Comparison of ENCODE assay signal across 7 mouse cellular contexts in the genomic region with DNA sequence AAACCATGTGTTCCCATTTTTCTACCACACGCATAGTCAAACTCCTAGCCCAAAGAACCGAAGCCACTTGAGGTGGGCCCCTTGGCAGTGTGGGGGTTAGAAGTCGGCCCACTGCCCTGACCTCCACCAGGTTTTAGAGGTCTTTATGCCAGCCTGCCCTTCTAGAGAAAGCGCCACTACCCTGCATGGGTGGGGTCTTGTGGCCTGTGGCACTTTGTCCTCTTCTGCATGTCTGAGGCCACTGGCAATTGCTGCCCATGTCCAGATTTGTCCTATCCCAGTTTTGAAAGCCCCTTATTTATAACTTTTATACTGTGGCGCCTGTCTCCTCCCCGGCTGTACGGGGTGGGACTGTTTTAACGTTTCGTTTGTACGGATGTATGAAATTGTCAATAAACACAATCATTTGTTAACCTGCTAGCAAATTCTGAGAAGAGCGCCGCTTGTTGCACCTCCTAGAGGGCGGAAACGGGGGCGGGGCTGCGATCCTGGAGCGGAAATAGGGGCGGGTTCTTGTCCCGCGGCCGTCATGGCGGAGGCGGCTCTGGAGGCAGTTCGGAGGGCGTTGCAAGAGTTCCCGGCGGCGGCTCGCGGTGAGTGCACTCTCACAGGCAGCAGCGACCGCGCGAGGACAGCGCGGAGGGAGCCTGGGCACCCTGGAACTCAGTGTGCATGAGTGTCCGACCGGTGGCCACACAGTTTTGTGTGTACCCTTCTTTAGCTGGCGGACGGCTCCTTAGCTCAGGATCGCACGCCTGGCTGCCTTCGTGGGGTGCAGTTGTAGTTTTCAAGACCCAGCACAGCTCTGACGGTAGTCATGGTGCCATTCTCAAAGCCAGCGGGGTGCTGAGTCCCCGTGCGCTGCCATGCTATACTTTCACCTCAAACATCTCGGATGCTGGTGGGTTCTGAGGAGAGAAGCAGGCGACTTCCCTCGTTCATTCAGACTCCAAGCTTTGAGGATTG. TPM values are rescaled to one million over a fixed set of nuclear protein-coding genes. Genes with fewer than 3 reads are reported as not detected.
A peak's percentile ranks its signal among the peaks of the same experiment; 100 is the strongest.
DNase-seq lines count a peak whose midpoint lies in the region; ATAC-seq lines count a peak whose summit lies in the region.

A gene (plus strand): TSS at position 500 of the 966 bp plus-strand sequence.
A gene (plus strand): TSS at position 510 of the 966 bp plus-strand sequence.

- peak within 1 kb of the TSS; percentile 75 for H3K9ac ChIP-seq in embryonic facial prominence, embryonic 12.5 days
- H3K9ac ChIP-seq in limb, embryonic 13.5 days: peak within 1 kb of the TSS; percentile 84
- peak within 1 kb of the TSS; percentile 81 for H3K9ac ChIP-seq in midbrain, embryonic 16.5 days (ENCODE audit: low read depth, low read length)

- H3K4me1 ChIP-seq in embryonic facial prominence, embryonic 12.5 days: peaks cover 11% of the 10 kb centered on the region
- H3K4me1 ChIP-seq in limb, embryonic 13.5 days: peaks cover 13% of the 10 kb centered on the region
- peaks cover 14% of the 10 kb centered on the region for H3K4me1 ChIP-seq in midbrain, embryonic 16.5 days (ENCODE audit: control insufficient read depth, insufficient read depth, low read length)

- peak; percentile 95 for DNase-seq in adrenal gland, postnatal 25 days
- peak; percentile 94 to 97 for DNase-seq in heart, adult 18-20 months
- DNase-seq in kidney, adult 8-10 months: peak; percentile 85 to 93
- peak; percentile 89 to 96 for DNase-seq in spleen, postnatal 10 days (ENCODE audit: low spot score in 2 of 2)

- no peaks in the 10 kb centered on the region for H3K27me3 ChIP-seq in embryonic facial prominence, embryonic 12.5 days
- H3K27me3 ChIP-seq in limb, embryonic 13.5 days: no peaks in the 10 kb centered on the region
- H3K27me3 ChIP-seq in midbrain, embryonic 16.5 days (ENCODE audit: control insufficient read depth, insufficient read depth, low read depth, low read length): no peaks in the 10 kb centered on the region

- 6% methylated on average over 50 of the region's 50 CpGs for WGBS in embryonic facial prominence, embryonic 12.5 days
- WGBS in limb, embryonic 13.5 days: 5% methylated on average over 50 of the region's 50 CpGs
- WGBS in midbrain, embryonic 16.5 days: 5% methylated on average over 50 of the region's 50 CpGs

- peak within 1 kb of the TSS; percentile 75 for H3K4me3 ChIP-seq in embryonic facial prominence, embryonic 12.5 days
- peak within 1 kb of the TSS; percentile 65 for H3K4me3 ChIP-seq in limb, embryonic 13.5 days
- H3K4me3 ChIP-seq in midbrain, embryonic 16.5 days (ENCODE audit: low read depth, low read length): peak within 1 kb of the TSS; percentile 69

- H3K9me3 ChIP-seq in embryonic facial prominence, embryonic 12.5 days: no peaks in the 10 kb centered on the region
- no peaks in the 10 kb centered on the region for H3K9me3 ChIP-seq in limb, embryonic 13.5 days
- H3K9me3 ChIP-seq in midbrain, embryonic 16.5 days (replicated peaks; ENCODE audit: control insufficient read depth, low read length, poor library complexity, severe bottlenecking): no peaks in the 10 kb centered on the region

- ATAC-seq in embryonic facial prominence, embryonic 12.5 days (ENCODE audit: insufficient number of reproducible peaks, insufficient read depth, low FRiP score, low TSS enrichment): peak; percentile 74
- ATAC-seq in limb, embryonic 13.5 days (ENCODE audit: low FRiP score, low read depth): peak; percentile 92
- peak; percentile 92 for ATAC-seq in midbrain, embryonic 16.5 days

- peaks cover 53% of the 10 kb centered on the region for H3K36me3 ChIP-seq in embryonic facial prominence, embryonic 12.5 days
- H3K36me3 ChIP-seq in limb, embryonic 13.5 days: peaks cover 59% of the 10 kb centered on the region
- peaks cover 14% of the 10 kb centered on the region for H3K36me3 ChIP-seq in midbrain, embryonic 16.5 days (ENCODE audit: control insufficient read depth, insufficient read depth, low read length)

- peak within 1 kb of the TSS; percentile 91 for H3K27ac ChIP-seq in embryonic facial prominence, embryonic 12.5 days
- H3K27ac ChIP-seq in limb, embryonic 13.5 days: peak within 1 kb of the TSS; percentile 91
- H3K27ac ChIP-seq in midbrain, embryonic 16.5 days (ENCODE audit: low read length): peak within 1 kb of the TSS; percentile 90

- H3K4me2 ChIP-seq in embryonic facial prominence, embryonic 12.5 days (replicated peaks): peak within 1 kb of the TSS; percentile 70
- H3K4me2 ChIP-seq in limb, embryonic 13.5 days (replicated peaks): peak within 1 kb of the TSS; percentile 80
- H3K4me2 ChIP-seq in midbrain, embryonic 16.5 days (ENCODE audit: low read length): peak within 1 kb of the TSS; percentile 59

RNA-seq across cellular contexts. Expression of the first gene that starts in this region (rescaled TPM):
- total RNA-seq in adrenal gland, postnatal 25 days (2021): 11.3 and 13.0 TPM in 2 replicates
- 19.0 and 24.1 TPM in 2 replicates for polyA plus RNA-seq in embryonic facial prominence, embryonic 12.5 days (2016; fragmentation: Nextera tagmentation; extraction: Ambion mirVana)
- total RNA-seq in heart, adult 18-20 months (2021): 1 to 10 TPM; 6.1 to 7.9 TPM
- polyA plus RNA-seq in limb, embryonic 13.5 days (2015; fragmentation: Nextera tagmentation; extraction: Ambion mirVana): 23.1 and 24.2 TPM in 2 replicates
- polyA plus RNA-seq in midbrain, embryonic 16.5 days (2015; fragmentation: Nextera tagmentation; extraction: Ambion mirVana): 16.7 and 19.7 TPM in 2 replicates

RNA-seq across cellular contexts. Expression of the second gene that starts in this region (rescaled TPM):
- total RNA-seq in adrenal gland, postnatal 25 days (2021): 2.6 and 2.8 TPM in 2 replicates
- polyA plus RNA-seq in embryonic facial prominence, embryonic 12.5 days (2016; fragmentation: Nextera tagmentation; extraction: Ambion mirVana): 6.1 and 6.4 TPM in 2 replicates
- total RNA-seq in heart, adult 18-20 months (2021): under 1 TPM; 0.57 to 0.72 TPM
- 3.4 and 4.3 TPM in 2 replicates for polyA plus RNA-seq in limb, embryonic 13.5 days (2015; fragmentation: Nextera tagmentation; extraction: Ambion mirVana)
- 4.6 and 6.3 TPM in 2 replicates for polyA plus RNA-seq in midbrain, embryonic 16.5 days (2015; fragmentation: Nextera tagmentation; extraction: Ambion mirVana)

Comparison
In these comparisons a context has a peak if more than half of its experiments do, and no peak if none do; other contexts are left out.
1. Peak in every context shown above with its lines: DNase-seq, ATAC-seq, H3K4me3 ChIP-seq and H3K27ac ChIP-seq.